Mouse (Mus musculus) cortical plate, adult 2 months (tissue): ENCODE data around the gene A630001G21Rik. TPM values are rescaled to one million over a fixed set of nuclear protein-coding genes. Genes with fewer than 3 reads are reported as not detected.

Experiments used
- H3K27ac ChIP-seq: fragments of 200-500 bp; 2 replicates; pipeline ENCODE4 v1.5.1; 2012; ENCODE audit warnings: low read length, control low read depth, inconsistent platforms; ENCODE audit not compliant: insufficient read depth
- H3K4me1 ChIP-seq: fragments of 200-500 bp; 2 replicates; pipeline ENCODE4 v1.6.1; 2011; ENCODE audit warnings: low read length; ENCODE audit not compliant: control insufficient read depth, insufficient read depth
- H3K4me3 ChIP-seq: fragments of 200-500 bp; 2 replicates; pipeline ENCODE4 v1.5.1; 2011; ENCODE audit warnings: mild to moderate bottlenecking, low read length, control low read depth; ENCODE audit not compliant: insufficient read depth
- CTCF ChIP-seq: fragments of 200-500 bp; IDR thresholded peaks from 2 replicates; pipeline ENCODE4 v1.5.1; 2011; ENCODE audit warnings: mild to moderate bottlenecking, control low read depth, low read length; ENCODE audit not compliant: insufficient read depth; ENCODE audit errors: extremely low read depth
- POLR2A ChIP-seq: fragments of 200-500 bp; IDR thresholded peaks from 2 replicates; pipeline ENCODE4 v1.6.1; 2011; ENCODE audit warnings: mild to moderate bottlenecking, low read length, control low read depth; ENCODE audit not compliant: insufficient read depth; ENCODE audit errors: extremely low read depth
- polyA plus RNA-seq: library from polyadenylated mRNA; depleted of rRNA; stranded (reverse); fragments of >200 nt; gene quantifications from 2 replicates; pipeline ENCODE4 v1.2.3, GENCODE M21; 2012; rRNA removed

A630001G21Rik gene
- polyA plus RNA-seq, 1 experiment, result 0.94 TPM

GRCm38 (mm10) chr1:85695646-85696045, 82.8 kb downstream of the A630001G21Rik start:
- H3K27ac ChIP-seq, result no peak overlapping the region

GRCm38 (mm10) chr1:85693280-85693679, 85.2 kb downstream of the A630001G21Rik start:
- Histone ChIP-seq H3K4me3 (no peak overlapping the region), H3K27ac (no peak overlapping the region), H3K4me1 (no peaks in the 10 kb centered on the region)
- TF ChIP-seq POLR2A, result no peak
- TF ChIP-seq CTCF, result no peak

More at GRCm38 (mm10) chr1:85695646-85696045, 82.8 kb downstream of the A630001G21Rik start:
- no peak for TF ChIP-seq POLR2A
- no peak for TF ChIP-seq CTCF
- Histone ChIP-seq H3K4me3 (no peak overlapping the region), H3K4me1 (no peaks in the 10 kb centered on the region)

GRCm38 (mm10) chr1:85692281-85692680, 86.2 kb downstream of the A630001G21Rik start:
- TF ChIP-seq CTCF (no peak), POLR2A (no peak)
- Histone ChIP-seq H3K4me1 (no peaks in the 10 kb centered on the region), H3K4me3 (no peak overlapping the region), H3K27ac (no peak overlapping the region)

GRCm38 (mm10) chr1:85690544-85690943, 87.9 kb downstream of the A630001G21Rik start:
- no peak for TF ChIP-seq POLR2A
- no peak for TF ChIP-seq CTCF
- Histone ChIP-seq H3K4me1 (no peaks in the 10 kb centered on the region), H3K27ac (no peak overlapping the region), H3K4me3 (no peak overlapping the region)

GRCm38 (mm10) chr1:85687346-85687745, 91.1 kb downstream of the A630001G21Rik start:
- H3K4me1 ChIP-seq, result no peaks in the 10 kb centered on the region
- H3K4me3 ChIP-seq, result no peak overlapping the region
- TF ChIP-seq CTCF (no peak), POLR2A (no peak)
- no peak overlapping the region for H3K27ac ChIP-seq

- H3K27ac ChIP-seq, result no peak overlapping the region
- no peak for TF ChIP-seq POLR2A
- no peak for TF ChIP-seq CTCF
Observed at GRCm38 (mm10) chr1:85686666-85687065, 91.8 kb downstream of the A630001G21Rik start.

DNA sequence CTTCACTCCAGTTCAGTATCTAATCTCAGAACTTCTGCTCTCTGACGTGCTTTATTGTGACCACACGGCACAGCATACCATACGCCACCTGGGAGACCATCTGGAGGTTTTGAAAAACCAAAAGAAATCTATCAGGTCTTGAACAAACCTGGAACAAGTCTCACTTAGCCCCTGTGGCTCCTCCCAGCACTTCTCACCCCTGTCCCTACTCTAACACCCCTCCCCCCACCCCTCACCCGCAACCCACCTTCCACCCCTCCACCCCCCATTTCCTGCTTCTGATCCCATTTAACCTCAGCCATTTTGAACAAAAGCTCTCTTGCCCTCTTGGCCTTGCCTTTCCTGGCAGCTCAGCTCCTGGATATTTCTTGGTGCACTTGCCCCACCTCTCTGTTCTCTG, 98.2 kb downstream of the A630001G21Rik start:
- no peak for TF ChIP-seq CTCF
- TF ChIP-seq POLR2A, result no peak
- Histone ChIP-seq H3K4me1 (no peaks in the 10 kb centered on the region), H3K27ac (no peak overlapping the region), H3K4me3 (no peak overlapping the region)

More at GRCm38 (mm10) chr1:85686666-85687065, 91.8 kb downstream of the A630001G21Rik start:
- Histone ChIP-seq H3K4me1 (no peaks in the 10 kb centered on the region), H3K4me3 (no peak overlapping the region)

Other genes starting within 250 kb of the A630001G21Rik start
- not detected in 2 replicates for gene G530012D18Rik, start 203.0 kb downstream of the A630001G21Rik start, polyA plus RNA-seq
- gene Sp110, start 179.8 kb downstream of the A630001G21Rik start, polyA plus RNA-seq, result 2.1 and 2.8 TPM in 2 replicates
- gene Sp140, start 178.3 kb downstream of the A630001G21Rik start, polyA plus RNA-seq, result 1.2 and 1.3 TPM in 2 replicates
- 6.4 and 7.9 TPM in 2 replicates for gene Sp100, start 128.7 kb downstream of the A630001G21Rik start, polyA plus RNA-seq
- gene Cab39, start 14.8 kb upstream of the A630001G21Rik start, polyA plus RNA-seq, result 113 and 114 TPM in 2 replicates
- 835 and 861 TPM in 2 replicates for gene Itm2c, start 115.6 kb upstream of the A630001G21Rik start, polyA plus RNA-seq
- 6.6 and 7.8 TPM in 2 replicates for gene 4933407L21Rik, start 149.8 kb upstream of the A630001G21Rik start, polyA plus RNA-seq
- gene Gpr55, start 182.4 kb upstream of the A630001G21Rik start, polyA plus RNA-seq, result 0.08 and 0.13 TPM in 2 replicates
- 1.5 and 2.0 TPM in 2 replicates for gene Spata3, start 238.2 kb upstream of the A630001G21Rik start, polyA plus RNA-seq